Mouse (Mus musculus) ovary, postnatal 36 days (tissue): ENCODE measurements at regions not wholly inside any gene's neighbourhood (a gene's known extent, or its start where the extent isn't known, plus 50 kb on each side); places are given as distances from the start of the nearest gene placed in this dataset.
A peak's percentile ranks its signal among the peaks of the same experiment; 100 is the strongest.

Source experiments
- DNase-seq: peaks from one replicate; pipeline ENCODE4 v3.0.0; 2022; ENCODE audit warnings: low spot score, mixed read lengths

- DNase-seq = no peak
Measured at GRCm38 (mm10) chr2:74354591-74354990, 224.6 kb downstream of the Lnpk start.

- no peak for DNase-seq
Measured at GRCm38 (mm10) chr2:74349809-74350208, 229.4 kb downstream of the Lnpk start.

GRCm38 (mm10) chr2:74306301-74306700 is 272.9 kb downstream of the Lnpk start:
- no peak for DNase-seq

- no peak for DNase-seq
Measured at GRCm38 (mm10) chr2:74300885-74301451, 278.3 kb downstream of the Lnpk start.

- DNase-seq = peak; percentile 29
Measured at GRCm38 (mm10) chr2:74300366-74300791, 278.9 kb downstream of the Lnpk start.

GRCm38 (mm10) chr2:74292641-74293040 is 286.6 kb downstream of the Lnpk start:
- no peak for DNase-seq

GRCm38 (mm10) chr2:74291416-74292396 is 287.5 kb downstream of the Lnpk start:
- DNase-seq = no peak

- no peak for DNase-seq
Measured at GRCm38 (mm10) chr2:74285624-74286023, 293.6 kb downstream of the Lnpk start.

GRCm38 (mm10) chr2:74264963-74265362 is 314.3 kb downstream of the Lnpk start:
- DNase-seq = no peak

- no peak for DNase-seq
Measured at GRCm38 (mm10) chr2:74257034-74257781, 322.0 kb downstream of the Lnpk start.

- DNase-seq = no peak
Measured at GRCm38 (mm10) chr2:74247521-74247920, 331.7 kb downstream of the Lnpk start.

- no peak for DNase-seq
Measured at GRCm38 (mm10) chr2:74246631-74247030, 332.6 kb downstream of the Lnpk start.

- DNase-seq = no peak
Measured at GRCm38 (mm10) chr2:74244203-74244602, 333.1 kb upstream of the Atp5g3 start.

GRCm38 (mm10) chr2:74243801-74244200 is 332.7 kb upstream of the Atp5g3 start:
- DNase-seq = no peak

- DNase-seq = no peak
Measured at GRCm38 (mm10) chr2:74239586-74239985, 328.5 kb upstream of the Atp5g3 start.

GRCm38 (mm10) chr2:74217437-74217836 is 306.3 kb upstream of the Atp5g3 start:
- no peak for DNase-seq

GRCm38 (mm10) chr2:74210210-74210609 is 299.1 kb upstream of the Atp5g3 start:
- DNase-seq = no peak

- DNase-seq = no peak
Measured at GRCm38 (mm10) chr2:74209421-74209917, 298.3 kb upstream of the Atp5g3 start.

GRCm38 (mm10) chr2:74207440-74207839 is 296.3 kb upstream of the Atp5g3 start:
- no peak for DNase-seq

GRCm38 (mm10) chr2:74202776-74203175 is 291.6 kb upstream of the Atp5g3 start:
- no peak for DNase-seq

- peak; percentile 9 for DNase-seq
Measured at GRCm38 (mm10) chr2:74201608-74202323, 290.6 kb upstream of the Atp5g3 start.

GRCm38 (mm10) chr2:74199550-74199949 is 288.4 kb upstream of the Atp5g3 start:
- no peak for DNase-seq
